Mouse (Mus musculus) forebrain, embryonic 16.5 days (tissue): ENCODE data around the gene Tsc22d1. TPM values are rescaled to one million over a fixed set of nuclear protein-coding genes. Genes with fewer than 3 reads are reported as not detected.

Experiments used
- ATAC-seq: fragments of 200-750 bp; cut with Nextera tagmentation; 2 replicates; pipeline ENCODE4 v1.8.0; 2017; ENCODE audit warnings: mild to moderate bottlenecking, moderate library complexity
- H3K27ac ChIP-seq: fragments of 300-500 bp; sonication (generic); 2 replicates; pipeline ENCODE4 v1.5.1; 2014; ENCODE audit warnings: low read length, control low read depth
- H3K27me3 ChIP-seq: fragments of 300-500 bp; sonication (generic); replicated peaks from 2 replicates; pipeline ENCODE4 v1.6.1; 2014; ENCODE audit warnings: low read length; ENCODE audit not compliant: control insufficient read depth, insufficient read depth
- H3K36me3 ChIP-seq: fragments of 300-500 bp; sonication (generic); 2 replicates; pipeline ENCODE4 v1.6.1; 2014; ENCODE audit not compliant: control insufficient read depth, insufficient read depth
- H3K4me1 ChIP-seq: fragments of 300-500 bp; sonication (generic); replicated peaks from 2 replicates; pipeline ENCODE4 v1.6.1; 2014; ENCODE audit warnings: low read length; ENCODE audit not compliant: control insufficient read depth, insufficient read depth
- H3K4me2 ChIP-seq: fragments of 300-500 bp; sonication (generic); 2 replicates; pipeline ENCODE4 v1.6.1; 2014; ENCODE audit warnings: mild to moderate bottlenecking, low read length, control low read depth
- H3K4me3 ChIP-seq: fragments of 300-500 bp; sonication (generic); replicated peaks from 2 replicates; pipeline ENCODE4 v1.5.1; 2014; ENCODE audit warnings: mild to moderate bottlenecking, low read length, control low read depth
- H3K9ac ChIP-seq: fragments of 300-500 bp; sonication (generic); replicated peaks from 2 replicates; pipeline ENCODE4 v1.6.1; 2014; ENCODE audit warnings: low read depth, low read length, control low read depth
- H3K9me3 ChIP-seq: fragments of 300-500 bp; sonication (generic); 2 replicates; pipeline ENCODE4 v1.6.1; 2016; ENCODE audit warnings: low read length; ENCODE audit not compliant: control insufficient read depth
- WGBS: fragments of 180-500 bp; shearing (Covaris S2); extraction: QIAGEN DNeasy Blood & Tissue Kit; methylation state at CpG from one replicate; pipeline ENCODE4 v1.1.7; 2014; 5-methylcytosine and 5-hydroxymethylcytosine counted together
- polyA plus RNA-seq: library from polyadenylated mRNA; unstranded; fragments of >200 nt; fragmentation: Nextera tagmentation; extraction: Ambion mirVana; gene quantifications from 2 replicates; pipeline ENCODE4 v1.2.1, GENCODE M21; 2015

Tsc22d1 gene
- polyA plus RNA-seq, 1 experiment from 2014 or later, result 749 TPM

- WGBS, result 36% methylated on average over 6 of the region's 6 CpGs
- Histone ChIP-seq H3K4me2 (no peak overlapping the region), H3K27me3 (no peaks in the 10 kb centered on the region), H3K9ac (no peak overlapping the region), H3K4me3 (no peak overlapping the region), H3K27ac (no peak overlapping the region), H3K4me1 (peaks cover 9% of the 10 kb centered on the region), H3K36me3 (peaks cover 4% of the 10 kb centered on the region), H3K9me3 (no peaks in the 10 kb centered on the region)
- ATAC-seq, result no peak
These were observed 99.4 kb downstream of the Tsc22d1 start for GRCm38 (mm10) chr14:76514050-76514585.

DNA sequence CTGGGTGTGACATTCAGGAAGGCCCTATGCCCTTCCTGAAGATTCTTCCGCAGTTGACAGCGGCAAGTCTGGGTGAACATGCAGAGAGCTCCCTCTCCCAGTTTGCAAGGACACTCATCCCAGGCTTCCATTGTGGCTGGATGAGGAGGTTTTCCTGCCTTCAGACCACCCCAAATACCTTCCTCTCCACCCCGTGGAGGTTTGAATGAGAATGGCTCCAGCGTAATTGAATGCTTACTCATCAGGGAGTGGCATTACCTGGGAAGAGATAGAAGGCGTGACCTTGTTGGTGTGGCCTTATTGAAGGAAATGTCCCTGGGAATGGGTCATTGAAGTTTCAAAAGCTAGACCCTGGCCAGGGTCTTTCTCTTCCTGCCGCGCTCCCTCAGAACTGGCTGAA lies 100.9 kb downstream of the Tsc22d1 start:
- H3K27ac ChIP-seq, result no peak overlapping the region
- H3K4me3 ChIP-seq, result no peak overlapping the region
- H3K4me2 ChIP-seq, result no peak overlapping the region
- 73% methylated on average over 7 of the region's 7 CpGs for WGBS
- H3K36me3 ChIP-seq, result 0 out of 2 replicates have a peak, but pooled peaks cover under 1% of the 10 kb centered on the region
- no peaks in the 10 kb centered on the region for H3K27me3 ChIP-seq
- no peaks in the 10 kb centered on the region for H3K9me3 ChIP-seq
- H3K4me1 ChIP-seq, result peaks cover 9% of the 10 kb centered on the region
- no peak for ATAC-seq
- H3K9ac ChIP-seq, result no peak overlapping the region

- Histone ChIP-seq H3K9ac (no peak overlapping the region), H3K9me3 (no peaks in the 10 kb centered on the region), H3K4me2 (no peak overlapping the region), H3K36me3 (no peaks in the 10 kb centered on the region), H3K27me3 (no peaks in the 10 kb centered on the region), H3K27ac (no peak overlapping the region), H3K4me3 (no peak overlapping the region), H3K4me1 (peaks cover 6% of the 10 kb centered on the region)
- WGBS, result 87% methylated on average over 5 of the region's 5 CpGs
- ATAC-seq, result no peak
These were observed 103.5 kb downstream of the Tsc22d1 start for GRCm38 (mm10) chr14:76518217-76518616.

DNA sequence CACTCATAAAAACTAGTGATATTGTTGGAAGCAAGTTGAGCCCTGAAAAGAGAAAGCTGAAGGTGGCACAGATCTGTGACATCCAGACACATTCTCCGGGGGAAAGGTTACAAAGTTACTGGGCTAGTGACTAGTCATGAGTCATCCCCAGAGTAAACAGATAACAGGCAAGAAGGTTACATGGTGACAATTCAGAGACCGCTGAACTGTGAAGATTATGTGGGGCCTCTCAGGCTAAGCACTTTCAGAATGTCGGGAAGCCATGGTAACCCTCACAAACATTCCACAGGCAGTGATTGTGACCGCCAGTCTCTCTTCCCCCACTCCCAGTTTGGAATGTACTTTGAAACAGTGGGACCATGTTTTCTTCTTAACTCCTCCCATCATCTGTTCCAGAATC lies 105.8 kb downstream of the Tsc22d1 start:
- 67% methylated on average over 4 of the region's 4 CpGs for WGBS

DNA sequence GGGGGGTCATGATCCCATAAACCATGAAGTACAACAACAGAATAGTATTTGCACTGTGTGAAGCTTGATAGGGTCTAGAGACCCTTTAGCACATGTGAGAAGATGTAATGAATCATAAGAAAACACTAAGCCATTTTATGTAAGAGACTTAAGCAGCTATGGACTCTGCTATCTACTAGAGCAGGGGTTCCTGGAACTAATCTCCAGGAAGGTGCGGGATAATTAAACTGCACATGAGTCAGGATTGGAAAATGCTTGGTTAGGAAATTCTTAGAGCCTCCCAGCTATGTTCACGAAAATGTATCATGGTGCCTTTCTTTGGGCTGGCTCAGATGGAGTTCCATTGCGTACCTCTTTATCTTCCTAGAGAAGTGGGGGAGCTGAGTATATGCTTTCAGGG lies 106.5 kb downstream of the Tsc22d1 start:
- Histone ChIP-seq H3K9ac (no peak overlapping the region), H3K36me3 (no peaks in the 10 kb centered on the region), H3K4me3 (no peak overlapping the region), H3K27me3 (no peaks in the 10 kb centered on the region), H3K9me3 (no peaks in the 10 kb centered on the region), H3K27ac (no peak overlapping the region), H3K4me1 (no peaks in the 10 kb centered on the region), H3K4me2 (no peak overlapping the region)
- ATAC-seq, result no peak
- 98% methylated on average over 3 of the region's 3 CpGs for WGBS

More for the DNA sequence above, 105.8 kb downstream of the Tsc22d1 start:
- Histone ChIP-seq H3K36me3 (no peaks in the 10 kb centered on the region), H3K4me3 (no peak overlapping the region), H3K4me2 (no peak overlapping the region), H3K27ac (no peak overlapping the region), H3K9ac (no peak overlapping the region), H3K9me3 (no peaks in the 10 kb centered on the region), H3K27me3 (no peaks in the 10 kb centered on the region), H3K4me1 (no peaks in the 10 kb centered on the region)
- no peak for ATAC-seq

DNA sequence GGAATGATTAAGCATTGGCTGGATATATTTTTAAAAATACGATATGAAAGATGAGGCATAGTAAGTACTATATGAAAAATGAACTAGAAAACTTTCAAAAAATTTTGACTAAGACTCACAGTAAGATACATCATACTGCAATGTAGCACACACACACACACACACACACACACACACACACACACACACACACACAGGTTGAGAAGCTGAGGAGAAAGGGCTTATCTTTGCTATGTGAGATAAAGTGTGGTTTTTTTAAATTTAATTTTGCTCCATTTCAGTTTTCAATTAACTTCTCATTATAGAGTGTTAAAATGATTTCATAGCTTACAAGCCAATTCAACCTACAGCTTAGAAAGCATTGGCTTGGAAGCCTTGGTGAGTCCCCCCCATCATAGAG lies 108.6 kb downstream of the Tsc22d1 start:
- no peak for ATAC-seq
- no peaks in the 10 kb centered on the region for H3K27me3 ChIP-seq
- 93% methylated on average over 1 of the region's 1 CpGs for WGBS

DNA sequence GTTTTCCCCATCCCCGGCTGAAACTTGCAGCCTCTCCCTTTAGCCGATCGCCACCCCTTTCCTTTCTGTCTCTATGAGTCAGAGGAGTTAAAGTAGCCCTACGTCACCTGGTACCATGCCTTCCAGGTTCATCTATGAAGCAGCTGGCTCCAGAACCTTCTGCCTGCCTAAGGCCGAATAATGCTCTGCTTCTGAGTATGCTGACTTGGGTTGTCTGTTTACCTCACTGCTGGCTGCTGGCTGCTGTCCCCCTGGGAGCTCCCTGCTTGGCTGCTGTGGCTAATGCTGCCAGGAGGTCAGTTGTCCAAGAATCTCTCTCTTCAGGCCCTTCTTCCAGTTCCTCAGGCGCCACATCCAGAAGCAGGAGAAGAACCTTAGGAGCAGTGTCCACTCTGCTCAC lies 111.7 kb downstream of the Tsc22d1 start:
- H3K9ac ChIP-seq, result no peak overlapping the region
- 91% methylated on average over 6 of the region's 6 CpGs for WGBS
- no peaks in the 10 kb centered on the region for H3K9me3 ChIP-seq
- ATAC-seq, result no peak
- H3K4me1 ChIP-seq, result no peaks in the 10 kb centered on the region
- H3K27ac ChIP-seq, result no peak overlapping the region
- H3K4me2 ChIP-seq, result no peak overlapping the region
- no peaks in the 10 kb centered on the region for H3K27me3 ChIP-seq
- no peaks in the 10 kb centered on the region for H3K36me3 ChIP-seq
- no peak overlapping the region for H3K4me3 ChIP-seq

More for the DNA sequence above, 108.6 kb downstream of the Tsc22d1 start:
- Histone ChIP-seq H3K4me3 (no peak overlapping the region), H3K9ac (no peak overlapping the region), H3K4me1 (no peaks in the 10 kb centered on the region), H3K4me2 (no peak overlapping the region), H3K27ac (no peak overlapping the region), H3K9me3 (no peaks in the 10 kb centered on the region), H3K36me3 (no peaks in the 10 kb centered on the region)

GRCm38 (mm10) chr14:76527030-76527719 lies 112.4 kb downstream of the Tsc22d1 start:
- Histone ChIP-seq H3K9me3 (no peaks in the 10 kb centered on the region), H3K9ac (no peak overlapping the region), H3K27me3 (no peaks in the 10 kb centered on the region), H3K4me3 (no peak overlapping the region), H3K4me2 (no peak overlapping the region), H3K27ac (no peak overlapping the region), H3K36me3 (no peaks in the 10 kb centered on the region), H3K4me1 (no peaks in the 10 kb centered on the region)
- 93% methylated on average over 20 of the region's 20 CpGs for WGBS
- no peak for ATAC-seq

DNA sequence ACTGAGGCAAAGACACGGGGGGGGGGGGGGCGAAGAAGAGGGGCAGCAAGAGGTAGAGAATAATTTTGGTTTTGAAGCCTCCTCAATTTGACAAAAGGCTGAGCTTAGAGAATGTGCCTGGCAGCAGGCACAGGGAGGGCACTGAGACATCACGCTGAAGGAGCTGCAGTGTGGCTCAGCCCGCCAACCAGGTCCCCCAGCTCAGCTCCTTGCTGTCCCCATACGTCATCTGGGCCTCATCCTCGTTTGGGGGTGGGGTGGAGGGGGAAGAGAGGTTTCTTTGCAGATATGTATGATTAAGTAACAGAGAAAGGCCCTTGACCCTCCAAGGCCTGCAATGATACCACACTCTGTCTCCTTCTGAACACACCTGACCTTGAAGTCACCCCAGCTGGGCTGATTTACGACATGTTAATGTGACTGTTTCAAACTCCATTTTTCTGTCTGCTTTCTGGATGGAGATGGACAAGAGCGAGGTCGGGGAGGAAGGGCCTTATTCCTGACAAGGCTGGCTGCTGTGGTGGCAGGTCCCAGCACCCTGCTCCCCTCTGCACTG lies 113.1 kb downstream of the Tsc22d1 start:
- Histone ChIP-seq H3K4me2 (no peak overlapping the region), H3K27ac (no peak overlapping the region), H3K27me3 (no peaks in the 10 kb centered on the region), H3K9ac (no peak overlapping the region), H3K36me3 (no peaks in the 10 kb centered on the region), H3K4me1 (peaks cover 3% of the 10 kb centered on the region), H3K9me3 (no peaks in the 10 kb centered on the region), H3K4me3 (no peak overlapping the region)
- 72% methylated on average over 9 of the region's 9 CpGs for WGBS
- no peak for ATAC-seq
